Mouse (Mus musculus) ovary, adult 2 months (tissue): Measurements from ENCODE around the gene Gm21915. TPM values are rescaled to one million over a fixed set of nuclear protein-coding genes. Genes with fewer than 3 reads are reported as not detected.

ENCODE experiments used
- polyA plus RNA-seq: library from polyadenylated mRNA; depleted of rRNA; stranded (reverse); fragments of >200 nt; gene quantifications from 2 replicates; pipeline ENCODE4 v1.2.3, GENCODE M21; 2012; rRNA removed

Gene Gm21915
- polyA plus RNA-seq: not detected in 2 replicates

GRCm38 (mm10) chr9:40670313-40670712 is at the start of gene Gm21915:
Gene Gm21915, plus strand, starts transcription at chr9:40670613.

GRCm38 (mm10) chr9:40685801-40686420 is 15.5 kb downstream of the Gm21915 start, which contains the start of gene Clmp:
Gene Clmp, plus strand, starts transcription at chr9:40685962.

Other genes with a start within 250 kb of the Gm21915 start
- gene Gramd1b, start 139.2 kb upstream of the Gm21915 start, polyA plus RNA-seq: 159 and 234 TPM in 2 replicates
- 40.8 and 65.0 TPM in 2 replicates for gene Clmp, start 15.3 kb downstream of the Gm21915 start, polyA plus RNA-seq
- gene Hspa8, start 130.4 kb downstream of the Gm21915 start, polyA plus RNA-seq: 1,901 and 2,710 TPM in 2 replicates
- gene Bsx, start 203.5 kb downstream of the Gm21915 start, polyA plus RNA-seq: not detected in 2 replicates